Mouse (Mus musculus) testis, postnatal 10 days (tissue): ENCODE measurements at regions not wholly inside any gene's neighbourhood (a gene's known extent, or its start where the extent isn't known, plus 50 kb on each side); places are given as distances from the start of the nearest gene placed in this dataset.

Experiments
- DNase-seq: peaks from one replicate; pipeline ENCODE4 v3.0.0; 2021; ENCODE audit warnings: low spot score

- no peak for DNase-seq
Measured at GRCm38 (mm10) chr6:60217840-60218239, 611.8 kb downstream of the Snca start.

- peak; percentile 38 for DNase-seq
Measured at GRCm38 (mm10) chr6:60201548-60201947, 628.1 kb downstream of the Snca start.
